Mouse (Mus musculus) MEL (cell line): Measurements from ENCODE around the gene Gm13889. TPM values are rescaled to one million over a fixed set of nuclear protein-coding genes. Genes with fewer than 3 reads are reported as not detected.

Experiments used
- DNase-seq: peaks from one replicate; pipeline ENCODE4 v3.0.0; 2011; ENCODE audit warnings: low read depth, low spot score
- H3K27ac ChIP-seq: 2 replicates; pipeline ENCODE4 v1.5.1; 2012; ENCODE audit warnings: low read depth, mild to moderate bottlenecking, control low read depth, low read length, moderate library complexity; ENCODE audit not compliant: control insufficient read depth
- H3K27me3 ChIP-seq, 2 experiments: fragments of 150-350 bp in 1 of 2; sonication (generic) in 1 of 2; 2 replicates each; pipeline ENCODE4 v1.6.1; 2012; ENCODE audit warnings: low read length in 2 of 2, mild to moderate bottlenecking in 2 of 2, improper control_type of control experiment in 1 of 2, moderate library complexity in 1 of 2; ENCODE audit not compliant: insufficient read depth in 2 of 2, control insufficient read depth in 1 of 2
- H3K36me3 ChIP-seq, 2 experiments: 2 replicates each; pipeline ENCODE4 v1.6.1; 2012 to 2014; ENCODE audit warnings: low read length in 2 of 2, improper control_type of control experiment in 1 of 2, inconsistent platforms in 1 of 2, mild to moderate bottlenecking in 1 of 2; ENCODE audit not compliant: insufficient read depth in 2 of 2, control insufficient read depth in 1 of 2
- H3K4me1 ChIP-seq, 2 experiments: fragments of 150-350 bp in 1 of 2; sonication (generic) in 1 of 2; 2 replicates each; pipeline ENCODE4 v1.6.1; 2012; ENCODE audit warnings: low read length in 2 of 2, improper control_type of control experiment in 1 of 2, mild to moderate bottlenecking in 1 of 2; ENCODE audit not compliant: insufficient read depth in 2 of 2, control insufficient read depth in 1 of 2
- H3K4me3 ChIP-seq, 2 experiments: fragments of 150-350 bp in 1 of 2; sonication (generic) in 1 of 2; 2 replicates each; pipeline ENCODE4 v1.5.1; 2012; ENCODE audit warnings: low read depth in 2 of 2, low read length in 2 of 2, mild to moderate bottlenecking in 2 of 2, moderate library complexity in 2 of 2, control low read depth in 1 of 2, improper control_type of control experiment in 1 of 2; ENCODE audit not compliant: control insufficient read depth in 1 of 2, insufficient read depth in 1 of 2
- H3K79me2 ChIP-seq: 2 replicates; pipeline ENCODE4 v1.6.1; 2012; ENCODE audit warnings: mild to moderate bottlenecking, low read length, moderate library complexity; ENCODE audit not compliant: control insufficient read depth, poor library complexity, insufficient read depth
- H3K9ac ChIP-seq: 2 replicates; pipeline ENCODE4 v1.6.1; 2012; ENCODE audit warnings: low read depth, mild to moderate bottlenecking, control low read depth, low read length, moderate library complexity; ENCODE audit not compliant: control insufficient read depth, poor library complexity, severe bottlenecking
- H3K9me3 ChIP-seq: fragments of 150-350 bp; sonication (generic); replicated peaks from 2 replicates; pipeline ENCODE4 v1.6.1; 2012; ENCODE audit warnings: mild to moderate bottlenecking, low read length, improper control_type of control experiment, moderate library complexity; ENCODE audit not compliant: insufficient read depth
- CHD2 ChIP-seq: IDR thresholded peaks from 2 replicates; pipeline ENCODE4 v1.6.1; 2011; ENCODE audit warnings: low read length, improper control_type of control experiment
- ETS1 ChIP-seq: IDR thresholded peaks from 2 replicates; pipeline ENCODE4 v1.6.1; 2012; ENCODE audit warnings: low read depth, mild to moderate bottlenecking, inconsistent platforms, low read length, improper control_type of control experiment, moderate library complexity
- GATA1 ChIP-seq: IDR thresholded peaks from 2 replicates; pipeline ENCODE4 v1.6.1; 2011; ENCODE audit warnings: low read depth, low read length, improper control_type of control experiment
- HCFC1 ChIP-seq: IDR thresholded peaks from 2 replicates; pipeline ENCODE4 v1.6.1; 2012; ENCODE audit warnings: low read depth, mild to moderate bottlenecking, inconsistent platforms, low read length, improper control_type of control experiment, moderate library complexity
- KAT2A ChIP-seq: conservative IDR thresholded peaks from 2 replicates; pipeline ENCODE4 v1.6.1; 2012; ENCODE audit warnings: low read depth, low read length, improper control_type of control experiment, inconsistent platforms
- MEF2A ChIP-seq: IDR thresholded peaks from 2 replicates; pipeline ENCODE4 v1.6.1; 2014; ENCODE audit warnings: low read depth, mild to moderate bottlenecking, inconsistent platforms, low read length, improper control_type of control experiment; ENCODE audit not compliant: poor library complexity, insufficient replicate concordance, severe bottlenecking; ENCODE audit errors: extremely low read depth
- MYB ChIP-seq: IDR thresholded peaks from 2 replicates; pipeline ENCODE4 v1.6.1; 2011; ENCODE audit warnings: mild to moderate bottlenecking, low read depth, low read length, improper control_type of control experiment
- MYC ChIP-seq: IDR thresholded peaks from 2 replicates; pipeline ENCODE4 v1.6.1; 2011; ENCODE audit warnings: low read depth, mild to moderate bottlenecking, low read length, improper control_type of control experiment, moderate library complexity
- NRF1 ChIP-seq: IDR thresholded peaks from 2 replicates; pipeline ENCODE4 v1.6.1; 2014; ENCODE audit warnings: low read depth, mild to moderate bottlenecking, inconsistent platforms, low read length, improper control_type of control experiment, moderate library complexity; ENCODE audit not compliant: poor library complexity, insufficient read depth, severe bottlenecking
- POLR2A ChIP-seq, 2 experiments: IDR thresholded peaks; 2 replicates each; pipeline ENCODE4 v1.6.1; 2011 to 2012; ENCODE audit warnings: low read length in 2 of 2, mild to moderate bottlenecking in 2 of 2, control low read depth in 1 of 2, improper control_type of control experiment in 1 of 2, low read depth in 1 of 2, moderate library complexity in 1 of 2; ENCODE audit not compliant: control insufficient read depth in 1 of 2, insufficient read depth in 1 of 2, poor library complexity in 1 of 2
- POLR2AphosphoS5 ChIP-seq: IDR thresholded peaks from 2 replicates; pipeline ENCODE4 v1.6.1; 2012; ENCODE audit warnings: low read depth, borderline replicate concordance, mild to moderate bottlenecking, inconsistent platforms, low read length, moderate library complexity, mixed read lengths
- RAD21 ChIP-seq: IDR thresholded peaks from 2 replicates; pipeline ENCODE4 v1.6.1; 2011; ENCODE audit warnings: mild to moderate bottlenecking, low read depth, low read length, improper control_type of control experiment
- TAL1 ChIP-seq: IDR thresholded peaks from 2 replicates; pipeline ENCODE4 v1.6.1; 2012; ENCODE audit warnings: mild to moderate bottlenecking, inconsistent platforms, low read length, moderate library complexity, mixed read lengths
- TCF12 ChIP-seq: IDR thresholded peaks from 2 replicates; pipeline ENCODE4 v1.6.1; 2014; ENCODE audit warnings: low read depth, mild to moderate bottlenecking, inconsistent platforms, low read length, improper control_type of control experiment, moderate library complexity
- UBTF ChIP-seq: IDR thresholded peaks from 2 replicates; pipeline ENCODE4 v1.6.1; 2012; ENCODE audit warnings: low read depth, mild to moderate bottlenecking, inconsistent platforms, low read length, improper control_type of control experiment, moderate library complexity, borderline replicate concordance; ENCODE audit not compliant: insufficient read depth
- USF1 ChIP-seq: IDR thresholded peaks from 2 replicates; pipeline ENCODE4 v1.6.1; 2014; ENCODE audit warnings: low read depth, mild to moderate bottlenecking, inconsistent platforms, low read length, improper control_type of control experiment, moderate library complexity
- USF2 ChIP-seq, 2 experiments: IDR thresholded peaks; 2 replicates each; pipeline ENCODE4 v1.6.1; 2011 to 2012; ENCODE audit warnings: improper control_type of control experiment in 2 of 2, low read length in 2 of 2, borderline replicate concordance in 1 of 2, inconsistent platforms in 1 of 2, low read depth in 1 of 2, mild to moderate bottlenecking in 1 of 2; ENCODE audit not compliant: insufficient read depth in 1 of 2
- ZC3H11A ChIP-seq: IDR thresholded peaks from 2 replicates; pipeline ENCODE4 v1.6.1; 2012; ENCODE audit warnings: low read depth, mild to moderate bottlenecking, inconsistent platforms, low read length, improper control_type of control experiment
- ZKSCAN1 ChIP-seq: IDR thresholded peaks from 2 replicates; pipeline ENCODE4 v1.6.1; 2012; ENCODE audit warnings: low read depth, mild to moderate bottlenecking, inconsistent platforms, low read length, improper control_type of control experiment, moderate library complexity
- ZMIZ1 ChIP-seq: IDR thresholded peaks from 2 replicates; pipeline ENCODE4 v1.6.1; 2012; ENCODE audit warnings: low read depth, mild to moderate bottlenecking, inconsistent platforms, low read length, improper control_type of control experiment, moderate library complexity
- polyA plus RNA-seq, 2 experiments: library from polyadenylated mRNA; stranded (reverse) in 1 of 2; unstranded in 1 of 2; fragments of >175 nt in 1 of 2; fragments of >200 nt in 1 of 2; gene quantifications; 2 replicates each; pipeline versions ENCODE4 v1.2.1 to v1.2.4; 2012; ENCODE audit warnings: low replicate concordance in 2 of 2, low read depth in 1 of 2; ENCODE audit not compliant: insufficient read length in 2 of 2, insufficient read depth in 1 of 2, missing spikeins in 1 of 2
- total RNA-seq: library from RNA; depleted of rRNA; stranded (reverse); fragments of 300-350 nt; gene quantifications from 2 replicates; pipeline ENCODE4 v1.2.3, GENCODE M21; 2012

The Gm13889 gene
- total and polyA plus RNA-seq, 3 experiments: not detected

GRCm38 (mm10) chr2:93963802-93964201 lies 6.8 kb upstream of the Gm13889 start:
- H3K4me3 ChIP-seq: no peak overlapping the region
- H3K27ac ChIP-seq: no peak overlapping the region
- no peak overlapping the region for H3K9ac ChIP-seq
- DNase-seq: no peak
- no peaks in the 10 kb centered on the region for H3K9me3 ChIP-seq
- no peaks in the 10 kb centered on the region for H3K4me1 ChIP-seq
- H3K27me3 ChIP-seq: no peaks in the 10 kb centered on the region
- no peaks in the 10 kb centered on the region for H3K79me2 ChIP-seq
- TF ChIP-seq ZKSCAN1: no peak
- no peaks in the 10 kb centered on the region for H3K36me3 ChIP-seq

DNA sequence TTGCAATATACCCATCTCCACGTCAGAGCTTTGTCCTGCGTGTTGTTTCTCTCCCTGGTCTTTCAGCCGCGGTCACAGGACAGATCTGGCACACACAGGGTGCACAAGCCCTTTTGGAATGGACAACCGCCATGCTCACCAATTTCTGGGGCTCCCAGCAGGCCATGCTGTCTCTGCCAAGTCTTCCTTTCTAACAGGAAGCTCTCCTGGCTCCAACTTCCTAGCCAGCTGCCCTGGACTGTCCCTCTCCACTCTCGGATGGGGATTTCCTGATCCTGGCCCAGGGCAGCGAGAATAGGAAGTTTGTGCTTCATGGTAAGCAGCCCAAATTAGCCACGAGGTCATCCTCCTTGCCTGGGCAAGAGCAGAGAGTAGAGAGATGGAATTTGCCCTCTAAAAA lies 4.7 kb upstream of the Gm13889 start:
- no peaks in the 10 kb centered on the region for H3K4me1 ChIP-seq
- TF ChIP-seq ZKSCAN1: no peak
- no peak for TF ChIP-seq POLR2A (IDR thresholded peaks at IDR 0.05; ENCODE audit: control insufficient read depth in 1 of 2, insufficient read depth in 1 of 2, low read depth in 1 of 2, low read length in 2 of 2, poor library complexity in 1 of 2)
- no peak for TF ChIP-seq POLR2AphosphoS5
- TF ChIP-seq ZC3H11A: no peak
- TF ChIP-seq ETS1: no peak
- TF ChIP-seq MYB: no peak
- TF ChIP-seq GATA1: no peak
- TF ChIP-seq MEF2A: no peak
- TF ChIP-seq, all 39 proteins: peak for 0
- no peaks in the 10 kb centered on the region for H3K27me3 ChIP-seq
- no peak overlapping the region for H3K4me3 ChIP-seq
- no peaks in the 10 kb centered on the region for H3K36me3 ChIP-seq
- no peak overlapping the region for H3K27ac ChIP-seq
- no peak for DNase-seq
- no peak overlapping the region for H3K9ac ChIP-seq
- no peaks in the 10 kb centered on the region for H3K79me2 ChIP-seq
- H3K9me3 ChIP-seq: no peaks in the 10 kb centered on the region

DNA sequence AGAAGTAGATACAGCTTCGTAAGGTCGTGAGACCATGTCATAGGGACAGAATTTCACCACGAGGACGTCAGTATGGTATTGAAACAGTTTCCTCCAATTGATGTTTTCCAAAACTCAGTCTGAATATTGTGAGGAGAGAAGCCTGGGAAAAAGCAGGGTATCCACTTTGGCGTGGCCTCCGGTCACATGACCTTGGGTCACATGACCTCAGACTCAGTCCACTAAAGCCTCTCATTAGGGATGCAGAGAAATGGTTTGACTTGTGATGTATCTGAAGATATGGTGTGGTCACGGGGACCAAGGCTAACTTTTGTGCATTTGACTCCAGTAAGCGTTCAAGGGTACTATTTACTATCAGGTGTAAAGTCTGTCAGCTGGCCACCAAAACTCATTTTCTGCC lies 2.3 kb upstream of the Gm13889 start:
- no peaks in the 10 kb centered on the region for H3K79me2 ChIP-seq
- no peak overlapping the region for H3K4me3 ChIP-seq
- H3K36me3 ChIP-seq: no peaks in the 10 kb centered on the region
- H3K9me3 ChIP-seq: no peaks in the 10 kb centered on the region
- TF ChIP-seq USF1 (peak; percentile 48), CHD2 (no peak)
- no peaks in the 10 kb centered on the region for H3K4me1 ChIP-seq
- no peak overlapping the region for H3K27ac ChIP-seq
- H3K9ac ChIP-seq: no peak overlapping the region
- no peaks in the 10 kb centered on the region for H3K27me3 ChIP-seq
- no peak for DNase-seq

- no peak for DNase-seq
- TF ChIP-seq GATA1: no peak
- TF ChIP-seq TAL1: no peak
- TF ChIP-seq NRF1: no peak
- TF ChIP-seq UBTF: no peak
- no peak for TF ChIP-seq HCFC1
- TF ChIP-seq USF2 (IDR thresholded peaks at IDR 0.05; ENCODE audit: borderline replicate concordance in 1 of 2, insufficient read depth in 1 of 2, low read depth in 1 of 2, low read length in 2 of 2): no peak
- no peak for TF ChIP-seq MYC
- TF ChIP-seq MEF2A: no peak
- no peak for TF ChIP-seq TCF12
- no peak for TF ChIP-seq MYB
- TF ChIP-seq RAD21: no peak
- no peak for TF ChIP-seq KAT2A
- no peak for TF ChIP-seq ZC3H11A
- TF ChIP-seq ZMIZ1: no peak
- TF ChIP-seq, all 39 proteins: peak for 0
- no peaks in the 10 kb centered on the region for H3K36me3 ChIP-seq
- no peaks in the 10 kb centered on the region for H3K27me3 ChIP-seq
- no peak overlapping the region for H3K9ac ChIP-seq
- H3K9me3 ChIP-seq: no peaks in the 10 kb centered on the region
- no peak overlapping the region for H3K4me3 ChIP-seq
- H3K27ac ChIP-seq: no peak overlapping the region
- no peaks in the 10 kb centered on the region for H3K4me1 ChIP-seq
- no peaks in the 10 kb centered on the region for H3K79me2 ChIP-seq
Observed at GRCm38 (mm10) chr2:93958216-93958615, 1.2 kb upstream of the Gm13889 start.
